Mouse (Mus musculus): ENCODE measurements around the gene Ramp2. TPM values are rescaled to one million over a fixed set of nuclear protein-coding genes. Genes with fewer than 3 reads are reported as not detected.
A peak's percentile ranks its signal among the peaks of the same experiment; 100 is the strongest.

The Ramp2 gene
- polyA plus RNA-seq, 1 experiment, result 52.7 TPM

- no peak overlapping the region for H3K4me3 ChIP-seq (replicated peaks; ENCODE audit: insufficient read depth, low read depth, low read length)
- no peak for DNase-seq
- H3K4me1 ChIP-seq (ENCODE audit: control insufficient read depth, insufficient read depth, low read length), result 0 out of 2 replicates have a peak, but pooled peaks cover 2% of the 10 kb centered on the region
- TF ChIP-seq POLR2A (IDR thresholded peaks at IDR 0.05; ENCODE audit: borderline replicate concordance, insufficient read depth, low read length) (no peak), CTCF (IDR thresholded peaks at IDR 0.05; ENCODE audit: borderline replicate concordance, insufficient read depth, low read depth, low read length) (no peak)
- H3K27ac ChIP-seq (ENCODE audit: insufficient read depth, low read length), result peak overlapping the region; percentile 80; the same call in 1 of the 2 replicates
- H3K27me3 ChIP-seq (ENCODE audit: control insufficient read depth, insufficient read depth, low read length), result no peaks in the 10 kb centered on the region
- 30% methylated on average over 5 of the region's 5 CpGs for WGBS
Measured at GRCm38 (mm10) chr11:101230526-101230925, 15.3 kb upstream of the Ramp2 start.

- 13% methylated on average over 18 of the region's 18 CpGs for WGBS
- TF ChIP-seq POLR2A (IDR thresholded peaks at IDR 0.05; ENCODE audit: borderline replicate concordance, insufficient read depth, low read length) (no peak), CTCF (IDR thresholded peaks at IDR 0.05; ENCODE audit: borderline replicate concordance, insufficient read depth, low read depth, low read length) (no peak)
- H3K27me3 ChIP-seq (ENCODE audit: control insufficient read depth, insufficient read depth, low read length), result no peaks in the 10 kb centered on the region
- DNase-seq, result peak in 1 of 2 experiments; percentile 29
- H3K27ac ChIP-seq (ENCODE audit: insufficient read depth, low read length), result peak overlapping the region; percentile 80; the same call in 1 of the 2 replicates
- 0 out of 2 replicates have a peak, but pooled peaks cover 2% of the 10 kb centered on the region for H3K4me1 ChIP-seq (ENCODE audit: control insufficient read depth, insufficient read depth, low read length)
- H3K4me3 ChIP-seq (replicated peaks; ENCODE audit: insufficient read depth, low read depth, low read length), result no peak overlapping the region
Measured at GRCm38 (mm10) chr11:101230991-101231871, 14.6 kb upstream of the Ramp2 start.

- H3K27me3 ChIP-seq (ENCODE audit: control insufficient read depth, insufficient read depth, low read length), result no peaks in the 10 kb centered on the region
- H3K4me1 ChIP-seq (ENCODE audit: control insufficient read depth, insufficient read depth, low read length), result 0 out of 2 replicates have a peak, but pooled peaks cover 2% of the 10 kb centered on the region
- peak overlapping the region; percentile 80; the same call in 1 of the 2 replicates for H3K27ac ChIP-seq (ENCODE audit: insufficient read depth, low read length)
- no peak for DNase-seq
- WGBS, result 51% methylated on average over 6 of the region's 6 CpGs
- H3K4me3 ChIP-seq (replicated peaks; ENCODE audit: insufficient read depth, low read depth, low read length), result no peak overlapping the region
- TF ChIP-seq CTCF (IDR thresholded peaks at IDR 0.05; ENCODE audit: borderline replicate concordance, insufficient read depth, low read depth, low read length) (no peak), POLR2A (IDR thresholded peaks at IDR 0.05; ENCODE audit: borderline replicate concordance, insufficient read depth, low read length) (no peak)
Measured at GRCm38 (mm10) chr11:101232010-101232839, 13.6 kb upstream of the Ramp2 start.

- 86% methylated on average over 1 of the region's 1 CpGs for WGBS
- 0 out of 2 replicates have a peak, but pooled peaks cover 2% of the 10 kb centered on the region for H3K4me1 ChIP-seq (ENCODE audit: control insufficient read depth, insufficient read depth, low read length)
- no peak overlapping the region for H3K27ac ChIP-seq (ENCODE audit: insufficient read depth, low read length)
- TF ChIP-seq CTCF (IDR thresholded peaks at IDR 0.05; ENCODE audit: borderline replicate concordance, insufficient read depth, low read depth, low read length) (no peak), POLR2A (IDR thresholded peaks at IDR 0.05; ENCODE audit: borderline replicate concordance, insufficient read depth, low read length) (no peak)
- no peak overlapping the region for H3K4me3 ChIP-seq (replicated peaks; ENCODE audit: insufficient read depth, low read depth, low read length)
- no peak for DNase-seq
- H3K27me3 ChIP-seq (ENCODE audit: control insufficient read depth, insufficient read depth, low read length), result no peaks in the 10 kb centered on the region
Measured at GRCm38 (mm10) chr11:101233240-101233639, 12.6 kb upstream of the Ramp2 start.

- no peak overlapping the region for H3K4me3 ChIP-seq (replicated peaks; ENCODE audit: insufficient read depth, low read depth, low read length)
- H3K4me1 ChIP-seq (ENCODE audit: control insufficient read depth, insufficient read depth, low read length), result 0 out of 2 replicates have a peak, but pooled peaks cover 2% of the 10 kb centered on the region
- H3K27me3 ChIP-seq (ENCODE audit: control insufficient read depth, insufficient read depth, low read length), result no peaks in the 10 kb centered on the region
- DNase-seq, result no peak
- H3K27ac ChIP-seq (ENCODE audit: insufficient read depth, low read length), result no peak overlapping the region
- no peak for TF ChIP-seq POLR2A (IDR thresholded peaks at IDR 0.05; ENCODE audit: borderline replicate concordance, insufficient read depth, low read length)
- no peak for TF ChIP-seq CTCF (IDR thresholded peaks at IDR 0.05; ENCODE audit: borderline replicate concordance, insufficient read depth, low read depth, low read length)
Measured at GRCm38 (mm10) chr11:101234124-101234523, 11.7 kb upstream of the Ramp2 start.

GRCm38 (mm10) chr11:101235429-101235828, 10.4 kb upstream of the Ramp2 start:
- TF ChIP-seq POLR2A (IDR thresholded peaks at IDR 0.05; ENCODE audit: borderline replicate concordance, insufficient read depth, low read length) (no peak), CTCF (IDR thresholded peaks at IDR 0.05; ENCODE audit: borderline replicate concordance, insufficient read depth, low read depth, low read length) (no peak)
- H3K4me3 ChIP-seq (replicated peaks; ENCODE audit: insufficient read depth, low read depth, low read length), result no peak overlapping the region
- 0 out of 2 replicates have a peak, but pooled peaks cover 2% of the 10 kb centered on the region for H3K4me1 ChIP-seq (ENCODE audit: control insufficient read depth, insufficient read depth, low read length)
- no peak overlapping the region for H3K27ac ChIP-seq (ENCODE audit: insufficient read depth, low read length)
- DNase-seq, result no peak
- H3K27me3 ChIP-seq (ENCODE audit: control insufficient read depth, insufficient read depth, low read length), result no peaks in the 10 kb centered on the region

GRCm38 (mm10) chr11:101236782-101237181, 9.0 kb upstream of the Ramp2 start:
- TF ChIP-seq CTCF (IDR thresholded peaks at IDR 0.05; ENCODE audit: borderline replicate concordance, insufficient read depth, low read depth, low read length) (no peak), POLR2A (IDR thresholded peaks at IDR 0.05; ENCODE audit: borderline replicate concordance, insufficient read depth, low read length) (no peak)
- H3K4me3 ChIP-seq (replicated peaks; ENCODE audit: insufficient read depth, low read depth, low read length), result no peak overlapping the region
- H3K27me3 ChIP-seq (ENCODE audit: control insufficient read depth, insufficient read depth, low read length), result no peaks in the 10 kb centered on the region
- WGBS, result 89% methylated on average over 5 of the region's 5 CpGs
- H3K4me1 ChIP-seq (ENCODE audit: control insufficient read depth, insufficient read depth, low read length), result no peaks in the 10 kb centered on the region
- DNase-seq, result no peak
- no peak overlapping the region for H3K27ac ChIP-seq (ENCODE audit: insufficient read depth, low read length)
